Mouse (Mus musculus): ENCODE results near the gene Dnajb14. TPM values are rescaled to one million over a fixed set of nuclear protein-coding genes. Genes with fewer than 3 reads are reported as not detected.
A peak's percentile ranks its signal among the peaks of the same experiment; 100 is the strongest.

The Dnajb14 gene
- polyA plus RNA-seq, 1 experiment = 2.5 TPM

DNA sequence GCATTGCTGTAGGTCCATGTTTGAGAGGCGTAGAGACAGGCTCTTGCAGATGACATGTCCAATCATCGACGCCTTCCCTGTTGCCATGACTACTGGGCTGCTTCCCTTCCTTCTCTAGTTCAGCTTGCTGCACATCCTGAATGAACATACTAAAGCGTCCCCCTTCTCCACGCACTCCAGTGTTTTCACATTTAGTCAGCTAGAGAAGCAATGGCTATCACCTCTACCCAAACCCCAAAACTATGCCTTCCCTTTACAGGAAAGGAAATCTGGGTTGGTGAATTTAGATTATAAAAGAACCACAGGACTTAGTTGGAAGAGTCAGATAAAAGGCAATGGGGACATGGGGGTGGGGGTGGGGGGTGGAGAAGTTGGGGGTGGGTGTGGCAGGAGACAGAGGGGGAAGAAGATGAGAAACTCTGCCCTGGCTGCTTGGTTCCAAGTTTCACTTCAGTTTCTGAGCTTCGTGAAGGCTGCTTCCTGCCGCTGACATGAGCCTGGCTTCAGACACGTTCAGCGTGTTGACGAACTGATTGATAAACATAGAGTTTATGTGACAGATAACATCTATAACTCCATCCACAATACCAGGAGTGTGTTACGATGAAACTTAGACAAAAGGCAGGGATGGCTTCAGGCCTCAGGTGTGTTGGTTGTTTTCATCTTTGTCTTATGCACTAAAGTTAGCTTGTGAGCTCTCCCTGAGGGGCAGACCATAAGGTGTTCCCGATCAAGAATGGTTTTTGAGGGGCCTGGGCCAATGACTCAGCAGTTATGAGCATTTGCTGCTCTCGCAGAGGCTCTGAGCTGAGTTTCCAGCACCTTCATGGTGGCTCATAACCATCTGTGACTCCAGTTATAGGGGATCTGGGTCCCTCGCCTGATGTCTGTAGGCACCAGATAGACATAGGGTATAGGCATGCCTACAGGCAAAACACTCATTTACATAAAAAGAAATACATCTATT is 85.7 kb downstream of the Dnajb14 start:
- Histone ChIP-seq H3K4me3 (no peak overlapping the region), H3ac (ENCODE audit: control insufficient read depth, insufficient read length) (no peak overlapping the region), H3K79me2 (ENCODE audit: control insufficient read depth, insufficient read depth) (no peaks in the 10 kb centered on the region), H3K27me3 (ENCODE audit: control insufficient read depth, insufficient read depth, insufficient read length) (no peaks in the 10 kb centered on the region), H3K36me3 (ENCODE audit: control insufficient read depth, insufficient read depth) (no peaks in the 10 kb centered on the region), H3K4me2 (ENCODE audit: low read depth) (peak overlapping the region; percentile 46)
- TF ChIP-seq MYOD1 (IDR thresholded peaks at IDR 0.05; ENCODE audit: control insufficient read depth in 1 of 3, insufficient read length in 2 of 3, low read depth in 2 of 3) = no peak
- no peak for TF ChIP-seq TCF3 (IDR thresholded peaks at IDR 0.05; ENCODE audit: insufficient read length, low read depth)
- TF ChIP-seq USF1 (IDR thresholded peaks at IDR 0.05; ENCODE audit: low read depth) = no peak
- TF ChIP-seq SRF (IDR thresholded peaks at IDR 0.05; ENCODE audit: control insufficient read depth, insufficient read length, low read depth) = no peak
- no peak for TF ChIP-seq MYOG (IDR thresholded peaks at IDR 0.05; ENCODE audit: control insufficient read depth in 1 of 3, insufficient read depth in 1 of 3, insufficient read length in 2 of 3, low read depth in 2 of 3)
- no peak for TF ChIP-seq CEBPB (IDR thresholded peaks at IDR 0.05; ENCODE audit: insufficient read depth, poor library complexity, severe bottlenecking)
- TF ChIP-seq MAX (IDR thresholded peaks at IDR 0.05; ENCODE audit: low read depth) = no peak
- TF ChIP-seq REST (IDR thresholded peaks at IDR 0.05; ENCODE audit: insufficient read depth, insufficient read length) = no peak
- no peak for TF ChIP-seq TCF12 (IDR thresholded peaks at IDR 0.05; ENCODE audit: insufficient read depth, poor library complexity, severe bottlenecking)

DNA sequence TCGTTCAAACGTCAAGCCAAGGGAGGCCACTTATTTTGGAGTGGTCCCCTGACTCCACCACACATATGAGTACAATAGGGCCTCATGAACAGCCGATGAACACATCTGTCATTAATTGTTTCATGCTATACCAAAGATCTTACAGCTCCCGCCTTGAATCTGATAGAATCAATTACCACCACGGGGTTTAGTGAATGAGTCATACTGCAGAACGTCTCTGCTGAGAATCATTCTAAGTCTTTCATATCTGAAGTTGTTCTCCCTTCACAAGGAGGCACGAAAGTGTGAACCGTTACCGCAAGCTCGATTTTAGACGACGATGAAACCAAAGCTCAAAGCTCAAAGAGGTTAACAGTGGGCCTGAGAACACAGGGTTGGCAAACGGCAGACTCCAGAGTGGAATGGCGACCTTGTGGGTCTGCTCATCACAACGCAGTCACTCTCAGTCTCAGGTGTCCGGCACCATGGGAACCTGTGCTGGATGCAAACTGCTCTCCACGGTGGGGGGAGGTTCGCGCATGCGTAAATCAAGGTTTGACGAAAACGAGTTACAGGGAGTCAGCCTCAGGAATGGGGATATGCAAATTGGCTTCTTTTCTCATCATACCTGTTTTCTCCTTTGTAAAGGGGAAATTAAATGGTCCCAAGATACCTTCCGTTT is 86.9 kb downstream of the Dnajb14 start:
- TF ChIP-seq MYOG (IDR thresholded peaks at IDR 0.05; ENCODE audit: control insufficient read depth in 1 of 3, insufficient read depth in 1 of 3, insufficient read length in 2 of 3, low read depth in 2 of 3) (no peak), SRF (IDR thresholded peaks at IDR 0.05; ENCODE audit: control insufficient read depth, insufficient read length, low read depth) (no peak), USF1 (IDR thresholded peaks at IDR 0.05; ENCODE audit: low read depth) (no peak), MYOD1 (IDR thresholded peaks at IDR 0.05; ENCODE audit: control insufficient read depth in 1 of 3, insufficient read length in 2 of 3, low read depth in 2 of 3) (no peak), POLR2AphosphoS2 (IDR thresholded peaks at IDR 0.05; ENCODE audit: insufficient read length, low read depth) (no peak), E2F4 (IDR thresholded peaks at IDR 0.05; ENCODE audit: insufficient read depth) (no peak), TCF12 (IDR thresholded peaks at IDR 0.05; ENCODE audit: insufficient read depth, poor library complexity, severe bottlenecking) (no peak), MAX (IDR thresholded peaks at IDR 0.05; ENCODE audit: low read depth) (no peak)
- Histone ChIP-seq H3K4me3 (no peak overlapping the region), H3K79me2 (ENCODE audit: control insufficient read depth, insufficient read depth) (no peaks in the 10 kb centered on the region), H3K27me3 (ENCODE audit: control insufficient read depth, insufficient read depth, insufficient read length) (no peaks in the 10 kb centered on the region), H3K36me3 (ENCODE audit: control insufficient read depth, insufficient read depth) (no peaks in the 10 kb centered on the region), H3ac (ENCODE audit: control insufficient read depth, insufficient read length) (no peak overlapping the region), H3K4me2 (ENCODE audit: low read depth) (no peak overlapping the region)

DNA sequence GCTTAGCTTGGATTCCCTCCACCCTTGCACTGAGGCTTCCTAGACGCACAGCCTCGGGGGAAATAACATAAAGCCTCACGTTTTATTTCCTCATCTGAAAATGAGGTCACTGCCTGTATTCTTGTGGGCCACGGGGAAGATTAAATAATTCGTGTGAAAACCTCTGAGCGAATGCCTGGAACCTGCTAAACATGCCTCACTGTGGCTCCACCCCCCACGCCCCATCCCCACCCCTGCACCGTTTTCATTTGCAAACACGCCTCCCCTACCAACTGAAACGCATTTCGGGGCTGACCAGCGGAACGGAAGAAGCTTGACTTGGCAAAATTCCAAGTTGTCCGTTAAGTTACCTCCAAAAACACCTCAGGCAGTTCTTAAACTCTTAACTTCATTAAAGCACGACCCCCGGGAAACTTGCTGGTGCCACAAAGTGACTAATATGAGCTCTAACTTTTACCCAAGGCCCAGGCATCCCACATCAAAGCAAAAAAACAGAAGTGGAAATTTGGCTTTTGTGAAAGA is 88.1 kb downstream of the Dnajb14 start:
- H3ac ChIP-seq (ENCODE audit: control insufficient read depth, insufficient read length) = no peak overlapping the region
- no peaks in the 10 kb centered on the region for H3K27me3 ChIP-seq (ENCODE audit: control insufficient read depth, insufficient read depth, insufficient read length)
- H3K36me3 ChIP-seq (ENCODE audit: control insufficient read depth, insufficient read depth) = no peaks in the 10 kb centered on the region
- TF ChIP-seq TCF3 (IDR thresholded peaks at IDR 0.05; ENCODE audit: insufficient read length, low read depth) (no peak), POLR2AphosphoS2 (IDR thresholded peaks at IDR 0.05; ENCODE audit: insufficient read length, low read depth) (no peak), REST (IDR thresholded peaks at IDR 0.05; ENCODE audit: insufficient read depth, insufficient read length) (no peak), TCF12 (IDR thresholded peaks at IDR 0.05; ENCODE audit: insufficient read depth, poor library complexity, severe bottlenecking) (no peak), SRF (IDR thresholded peaks at IDR 0.05; ENCODE audit: control insufficient read depth, insufficient read length, low read depth) (no peak), USF1 (IDR thresholded peaks at IDR 0.05; ENCODE audit: low read depth) (no peak), CEBPB (IDR thresholded peaks at IDR 0.05; ENCODE audit: insufficient read depth, poor library complexity, severe bottlenecking) (no peak)
- H3K4me2 ChIP-seq (ENCODE audit: low read depth) = no peak overlapping the region
- H3K79me2 ChIP-seq (ENCODE audit: control insufficient read depth, insufficient read depth) = no peaks in the 10 kb centered on the region
- no peak overlapping the region for H3K4me3 ChIP-seq

DNA sequence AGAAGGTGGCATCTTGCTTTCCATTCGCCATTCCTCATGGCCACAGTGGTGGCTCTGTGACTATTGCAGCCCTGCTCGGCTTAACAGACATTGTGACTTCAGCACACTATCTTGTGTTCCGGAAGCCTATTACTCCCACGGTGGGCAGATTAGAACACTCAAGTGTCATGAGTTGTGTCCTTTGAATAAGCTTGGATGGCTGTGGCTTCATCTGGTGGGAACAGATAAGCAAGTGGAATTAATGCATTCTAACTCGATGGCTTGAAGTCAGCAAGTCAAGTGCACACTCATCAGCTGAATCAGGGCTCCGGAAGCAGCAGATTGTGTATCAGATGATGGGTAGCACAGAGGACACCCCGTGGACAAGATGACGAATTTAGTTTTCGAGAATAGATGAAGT is 90.4 kb downstream of the Dnajb14 start:
- no peaks in the 10 kb centered on the region for H3K27me3 ChIP-seq (ENCODE audit: control insufficient read depth, insufficient read depth, insufficient read length)
- no peaks in the 10 kb centered on the region for H3K36me3 ChIP-seq (ENCODE audit: control insufficient read depth, insufficient read depth)
- H3K79me2 ChIP-seq (ENCODE audit: control insufficient read depth, insufficient read depth) = no peaks in the 10 kb centered on the region
- H3K4me3 ChIP-seq = no peak overlapping the region
- TF ChIP-seq USF1 (IDR thresholded peaks at IDR 0.05; ENCODE audit: low read depth) = no peak
- no peak for TF ChIP-seq REST (IDR thresholded peaks at IDR 0.05; ENCODE audit: insufficient read depth, insufficient read length)
- no peak for TF ChIP-seq CEBPB (IDR thresholded peaks at IDR 0.05; ENCODE audit: insufficient read depth, poor library complexity, severe bottlenecking)
- no peak for TF ChIP-seq MAX (IDR thresholded peaks at IDR 0.05; ENCODE audit: low read depth)
- TF ChIP-seq TCF12 (IDR thresholded peaks at IDR 0.05; ENCODE audit: insufficient read depth, poor library complexity, severe bottlenecking) = no peak
- no peak for TF ChIP-seq POLR2AphosphoS2 (IDR thresholded peaks at IDR 0.05; ENCODE audit: insufficient read length, low read depth)
- no peak overlapping the region for H3ac ChIP-seq (ENCODE audit: control insufficient read depth, insufficient read length)
- H3K4me2 ChIP-seq (ENCODE audit: low read depth) = no peak overlapping the region

Measured in myocyte (in vitro differentiated cells).